Mouse (Mus musculus) kidney, embryonic 15.5 days (tissue): ENCODE results near the gene Sit1. TPM values are rescaled to one million over a fixed set of nuclear protein-coding genes. Genes with fewer than 3 reads are reported as not detected.

Experiments used
- ATAC-seq: fragments of 200-750 bp; cut with Nextera tagmentation; replicated peaks from 2 replicates; pipeline ENCODE4 v1.8.0; 2017; ENCODE audit warnings: moderate TSS enrichment; ENCODE audit not compliant: low FRiP score
- H3K27ac ChIP-seq: fragments of 300-500 bp; sonication (generic); 2 replicates; pipeline ENCODE4 v1.5.1; 2015; ENCODE audit warnings: mild to moderate bottlenecking, inconsistent platforms
- H3K27me3 ChIP-seq: fragments of 300-500 bp; sonication (generic); 2 replicates; pipeline ENCODE4 v1.6.1; 2015; ENCODE audit warnings: inconsistent platforms
- H3K36me3 ChIP-seq: fragments of 300-500 bp; sonication (generic); 2 replicates; pipeline ENCODE4 v1.6.1; 2015; ENCODE audit warnings: inconsistent platforms
- H3K4me1 ChIP-seq: fragments of 300-500 bp; sonication (generic); 2 replicates; pipeline ENCODE4 v1.6.1; 2015; ENCODE audit warnings: inconsistent platforms
- H3K4me2 ChIP-seq: fragments of 300-500 bp; sonication (generic); 2 replicates; pipeline ENCODE4 v1.6.1; 2015; ENCODE audit warnings: moderate library complexity, mild to moderate bottlenecking, inconsistent platforms
- H3K4me3 ChIP-seq: fragments of 300-500 bp; sonication (generic); replicated peaks from 2 replicates; pipeline ENCODE4 v1.5.1; 2015; ENCODE audit warnings: mild to moderate bottlenecking, inconsistent platforms
- H3K9ac ChIP-seq: fragments of 300-500 bp; sonication (generic); 2 replicates; pipeline ENCODE4 v1.6.1; 2015; ENCODE audit warnings: mild to moderate bottlenecking, inconsistent platforms
- H3K9me3 ChIP-seq: fragments of 300-500 bp; sonication (generic); replicated peaks from 2 replicates; pipeline ENCODE4 v1.6.1; 2016; ENCODE audit warnings: inconsistent platforms
- WGBS: fragments of 180-500 bp; shearing (Covaris S2); methylation state at CpG from one replicate; pipeline ENCODE4 v1.1.7; 2015; ENCODE audit warnings: mixed read lengths; 5-methylcytosine and 5-hydroxymethylcytosine counted together
- polyA plus RNA-seq: library from polyadenylated mRNA; unstranded; fragments of >200 nt; fragmentation: Nextera tagmentation; extraction: Ambion mirVana; gene quantifications from 2 replicates; pipeline ENCODE4 v1.2.1, GENCODE M21; 2015

Gene Sit1
- polyA plus RNA-seq, 1 experiment from 2014 or later = not detected

GRCm38 (mm10) chr4:43480985-43481384 lies 2.5 kb downstream of the Sit1 start:
- 83% methylated on average over 5 of the region's 5 CpGs for WGBS
- Histone ChIP-seq H3K9ac (no peak overlapping the region), H3K4me3 (no peak overlapping the region), H3K4me1 (peaks cover 13% of the 10 kb centered on the region), H3K4me2 (no peak overlapping the region), H3K36me3 (no peaks in the 10 kb centered on the region), H3K9me3 (no peaks in the 10 kb centered on the region), H3K27me3 (no peaks in the 10 kb centered on the region), H3K27ac (no peak overlapping the region)
- ATAC-seq = no peak

- Histone ChIP-seq H3K4me1 (peaks cover 13% of the 10 kb centered on the region), H3K9me3 (no peaks in the 10 kb centered on the region), H3K36me3 (no peaks in the 10 kb centered on the region), H3K27ac (peak overlapping the region; percentile 10; the same call in 1 of the 2 replicates), H3K9ac (no peak overlapping the region), H3K4me2 (peak overlapping the region; percentile 46), H3K4me3 (no peak overlapping the region; the same call in 1 of the 2 replicates), H3K27me3 (no peaks in the 10 kb centered on the region)
- WGBS = 50% methylated on average over 24 of the region's 24 CpGs
- no peak for ATAC-seq
Observed at GRCm38 (mm10) chr4:43478906-43479832, 4.4 kb downstream of the Sit1 start.

- Histone ChIP-seq H3K4me1 (peaks cover 13% of the 10 kb centered on the region), H3K9ac (peak overlapping the region; percentile 40; the same call in 1 of the 2 replicates), H3K4me2 (peak overlapping the region; percentile 59), H3K9me3 (no peaks in the 10 kb centered on the region), H3K27ac (peak overlapping the region; percentile 65), H3K36me3 (no peaks in the 10 kb centered on the region), H3K4me3 (peak overlapping the region; percentile 37), H3K27me3 (no peaks in the 10 kb centered on the region)
- WGBS = 43% methylated on average over 8 of the region's 8 CpGs
- 0 out of 2 replicates have a peak, but pooled peaks have one; percentile 14 for ATAC-seq
Observed at GRCm38 (mm10) chr4:43478534-43478858, 5.0 kb downstream of the Sit1 start.

GRCm38 (mm10) chr4:43477857-43478533 lies 5.5 kb downstream of the Sit1 start:
- Histone ChIP-seq H3K27ac (peak overlapping the region; percentile 65), H3K4me2 (peak overlapping the region; percentile 59), H3K4me3 (peak overlapping the region; percentile 37), H3K27me3 (no peaks in the 10 kb centered on the region), H3K36me3 (no peaks in the 10 kb centered on the region), H3K4me1 (peaks cover 13% of the 10 kb centered on the region), H3K9ac (peak overlapping the region; percentile 40; the same call in 1 of the 2 replicates), H3K9me3 (no peaks in the 10 kb centered on the region)
- ATAC-seq = peak; percentile 93
- WGBS = 17% methylated on average over 11 of the region's 11 CpGs

- no peak overlapping the region for H3K27ac ChIP-seq
- no peak overlapping the region for H3K4me3 ChIP-seq
- H3K36me3 ChIP-seq = no peaks in the 10 kb centered on the region
- no peaks in the 10 kb centered on the region for H3K9me3 ChIP-seq
- H3K27me3 ChIP-seq = no peaks in the 10 kb centered on the region
- no peak overlapping the region for H3K9ac ChIP-seq
- peaks cover 13% of the 10 kb centered on the region for H3K4me1 ChIP-seq
- no peak for ATAC-seq
- H3K4me2 ChIP-seq = no peak overlapping the region
- WGBS = 84% methylated on average over 6 of the region's 6 CpGs
Observed at GRCm38 (mm10) chr4:43476604-43477003, 6.9 kb downstream of the Sit1 start.

- Histone ChIP-seq H3K4me3 (no peak overlapping the region), H3K9me3 (no peaks in the 10 kb centered on the region), H3K9ac (no peak overlapping the region), H3K4me1 (peaks cover 8% of the 10 kb centered on the region), H3K4me2 (no peak overlapping the region), H3K36me3 (no peaks in the 10 kb centered on the region), H3K27me3 (no peaks in the 10 kb centered on the region), H3K27ac (no peak overlapping the region)
- ATAC-seq = no peak
- WGBS = 76% methylated on average over 1 of the region's 1 CpGs
Observed at GRCm38 (mm10) chr4:43473636-43474035, 9.9 kb downstream of the Sit1 start.

- no peak overlapping the region for H3K9ac ChIP-seq
- H3K4me1 ChIP-seq = no peaks in the 10 kb centered on the region
- H3K4me2 ChIP-seq = no peak overlapping the region
- no peak overlapping the region for H3K27ac ChIP-seq
- H3K4me3 ChIP-seq = no peak overlapping the region
- H3K9me3 ChIP-seq = no peaks in the 10 kb centered on the region
- H3K27me3 ChIP-seq = no peaks in the 10 kb centered on the region
- no peak for ATAC-seq
- 89% methylated on average over 10 of the region's 10 CpGs for WGBS
- no peaks in the 10 kb centered on the region for H3K36me3 ChIP-seq
Observed at GRCm38 (mm10) chr4:43470301-43470700, 13.2 kb downstream of the Sit1 start.

- 92% methylated on average over 7 of the region's 7 CpGs for WGBS
- Histone ChIP-seq H3K9me3 (no peaks in the 10 kb centered on the region), H3K27me3 (no peaks in the 10 kb centered on the region), H3K9ac (no peak overlapping the region), H3K4me3 (no peak overlapping the region), H3K36me3 (no peaks in the 10 kb centered on the region), H3K27ac (no peak overlapping the region), H3K4me1 (no peaks in the 10 kb centered on the region), H3K4me2 (no peak overlapping the region)
- no peak for ATAC-seq
Observed at GRCm38 (mm10) chr4:43466872-43467271, 16.7 kb downstream of the Sit1 start.

GRCm38 (mm10) chr4:43465935-43466334 lies 17.6 kb downstream of the Sit1 start:
- WGBS = 86% methylated on average over 6 of the region's 6 CpGs
- Histone ChIP-seq H3K27me3 (no peaks in the 10 kb centered on the region), H3K4me3 (no peak overlapping the region)

GRCm38 (mm10) chr4:43463102-43463501 lies 20.4 kb downstream of the Sit1 start:
- Histone ChIP-seq H3K4me1 (no peaks in the 10 kb centered on the region), H3K27ac (no peak overlapping the region), H3K4me2 (no peak overlapping the region), H3K9ac (no peak overlapping the region), H3K27me3 (no peaks in the 10 kb centered on the region), H3K36me3 (no peaks in the 10 kb centered on the region), H3K9me3 (no peaks in the 10 kb centered on the region), H3K4me3 (no peak overlapping the region)
- no peak for ATAC-seq
- WGBS = 89% methylated on average over 5 of the region's 5 CpGs

More at GRCm38 (mm10) chr4:43465935-43466334, 17.6 kb downstream of the Sit1 start:
- Histone ChIP-seq H3K9me3 (no peaks in the 10 kb centered on the region), H3K4me1 (no peaks in the 10 kb centered on the region), H3K4me2 (no peak overlapping the region), H3K9ac (no peak overlapping the region), H3K36me3 (no peaks in the 10 kb centered on the region), H3K27ac (no peak overlapping the region)
- ATAC-seq = no peak

- Histone ChIP-seq H3K9me3 (no peaks in the 10 kb centered on the region), H3K9ac (no peak overlapping the region), H3K36me3 (no peaks in the 10 kb centered on the region), H3K4me2 (no peak overlapping the region), H3K4me3 (no peak overlapping the region), H3K27ac (no peak overlapping the region), H3K4me1 (peaks cover 35% of the 10 kb centered on the region), H3K27me3 (peaks cover 33% of the 10 kb centered on the region)
- ATAC-seq = 0 out of 2 replicates have a peak, but pooled peaks have one; percentile 30
- 20% methylated on average over 8 of the region's 8 CpGs for WGBS
Observed at GRCm38 (mm10) chr4:43457124-43457523, 26.4 kb downstream of the Sit1 start.

GRCm38 (mm10) chr4:43456470-43456869 lies 27.1 kb downstream of the Sit1 start:
- Histone ChIP-seq H3K9ac (no peak overlapping the region), H3K4me1 (peaks cover 36% of the 10 kb centered on the region), H3K4me3 (no peak overlapping the region), H3K4me2 (no peak overlapping the region), H3K27ac (no peak overlapping the region), H3K27me3 (peaks cover 37% of the 10 kb centered on the region), H3K9me3 (no peaks in the 10 kb centered on the region), H3K36me3 (no peaks in the 10 kb centered on the region)
- ATAC-seq = no peak
- WGBS = 30% methylated on average over 4 of the region's 4 CpGs
